Mouse (Mus musculus) hindbrain, embryonic 14.5 days (tissue): ENCODE measurements around the gene Fbxl17. TPM values are rescaled to one million over a fixed set of nuclear protein-coding genes. Genes with fewer than 3 reads are reported as not detected.

ENCODE experiments used
- ATAC-seq: fragments of 200-750 bp; cut with Nextera tagmentation; 2 replicates; pipeline ENCODE4 v1.8.0; 2017; ENCODE audit warnings: moderate number of reproducible peaks, mild to moderate bottlenecking, moderate TSS enrichment, moderate library complexity; ENCODE audit not compliant: low FRiP score
- DNase-seq: peaks from one replicate; pipeline ENCODE4 v3.0.0-alpha.2; 2015; ENCODE audit warnings: low spot score
- H3K27ac ChIP-seq: fragments of 300-500 bp; sonication (generic); 2 replicates; pipeline ENCODE4 v1.5.1; 2014; ENCODE audit warnings: mild to moderate bottlenecking, moderate library complexity
- H3K27me3 ChIP-seq: fragments of 300-500 bp; sonication (generic); 2 replicates; pipeline ENCODE4 v1.6.1; 2014; ENCODE audit warnings: mild to moderate bottlenecking, low read length, mixed read lengths; ENCODE audit not compliant: control insufficient read depth, insufficient read depth
- H3K36me3 ChIP-seq: fragments of 300-500 bp; sonication (generic); replicated peaks from 2 replicates; pipeline ENCODE4 v1.6.1; 2014; ENCODE audit not compliant: control insufficient read depth, insufficient read depth
- H3K4me1 ChIP-seq: fragments of 300-500 bp; sonication (generic); replicated peaks from 2 replicates; pipeline ENCODE4 v1.6.1; 2014; ENCODE audit warnings: antibody characterized with exemption, low read length, mixed read lengths; ENCODE audit not compliant: control insufficient read depth, insufficient read depth
- H3K4me2 ChIP-seq: fragments of 300-500 bp; sonication (generic); replicated peaks from 2 replicates; pipeline ENCODE4 v1.6.1; 2014; ENCODE audit warnings: mild to moderate bottlenecking, moderate library complexity
- H3K4me3 ChIP-seq: fragments of 300-500 bp; sonication (generic); replicated peaks from 2 replicates; pipeline ENCODE4 v1.5.1; 2014; ENCODE audit warnings: mild to moderate bottlenecking, low read length
- H3K9ac ChIP-seq: fragments of 300-500 bp; sonication (generic); 2 replicates; pipeline ENCODE4 v1.6.1; 2014
- H3K9me3 ChIP-seq: fragments of 300-500 bp; sonication (generic); 2 replicates; pipeline ENCODE4 v1.6.1; 2016; ENCODE audit warnings: low read length; ENCODE audit not compliant: control insufficient read depth
- WGBS: fragments of 180-500 bp; shearing (Covaris S2); extraction: QIAGEN DNeasy Blood & Tissue Kit; methylation state at CpG from one replicate; pipeline ENCODE4 v1.1.7; 2014; 5-methylcytosine and 5-hydroxymethylcytosine counted together
- polyA plus RNA-seq: library from polyadenylated mRNA; unstranded; fragments of >200 nt; fragmentation: Nextera tagmentation; extraction: Ambion mirVana; gene quantifications from 2 replicates; pipeline ENCODE4 v1.2.1, GENCODE M21; 2014

Fbxl17 gene
- polyA plus RNA-seq, 1 experiment from 2014 or later, result 14.5 TPM

GRCm38 (mm10) chr17:63171890-63172491, 327.8 kb downstream of the Fbxl17 start:
- H3K27me3 ChIP-seq, result no peaks in the 10 kb centered on the region
- H3K36me3 ChIP-seq, result no peaks in the 10 kb centered on the region
- H3K9ac ChIP-seq, result no peak overlapping the region
- peaks cover 32% of the 10 kb centered on the region for H3K4me1 ChIP-seq
- 16% methylated on average over 5 of the region's 5 CpGs for WGBS
- H3K4me3 ChIP-seq, result no peak overlapping the region
- ATAC-seq (no peak), DNase-seq (no peak)
- peak overlapping the region; percentile 28 for H3K27ac ChIP-seq
- no peaks in the 10 kb centered on the region for H3K9me3 ChIP-seq
- 0 out of 2 replicates have a peak overlapping the region, but pooled peaks have one; percentile 0 for H3K4me2 ChIP-seq

DNA sequence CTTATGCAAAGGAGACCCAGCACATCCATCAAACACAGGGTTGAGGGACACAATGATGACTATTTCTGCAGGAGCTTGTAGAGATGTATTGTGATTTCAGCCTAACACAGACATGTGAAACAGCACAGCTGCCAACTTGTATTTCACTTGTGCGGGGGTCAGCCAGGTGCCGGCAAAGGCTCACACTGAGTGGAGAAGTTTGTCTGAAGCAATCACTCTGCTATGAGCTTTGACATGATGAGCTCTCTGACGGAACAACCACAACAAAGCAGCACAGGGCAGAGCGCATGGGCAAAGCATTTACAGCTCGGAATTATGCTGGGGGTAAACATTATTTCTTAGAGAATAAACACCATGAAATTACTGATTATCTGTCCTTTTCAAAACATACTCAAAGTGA, 328.6 kb downstream of the Fbxl17 start:
- H3K27me3 ChIP-seq, result no peaks in the 10 kb centered on the region
- no peaks in the 10 kb centered on the region for H3K36me3 ChIP-seq
- ATAC-seq (no peak), DNase-seq (no peak)
- no peaks in the 10 kb centered on the region for H3K9me3 ChIP-seq
- no peak overlapping the region for H3K4me2 ChIP-seq
- H3K4me1 ChIP-seq, result peaks cover 29% of the 10 kb centered on the region
- no peak overlapping the region for H3K9ac ChIP-seq
- WGBS, result 32% methylated on average over 5 of the region's 5 CpGs
- no peak overlapping the region for H3K27ac ChIP-seq
- no peak overlapping the region for H3K4me3 ChIP-seq

GRCm38 (mm10) chr17:63168019-63168788, 331.6 kb downstream of the Fbxl17 start:
- Histone ChIP-seq H3K4me3 (no peak overlapping the region), H3K4me2 (no peak overlapping the region), H3K9me3 (no peaks in the 10 kb centered on the region), H3K27ac (no peak overlapping the region), H3K36me3 (no peaks in the 10 kb centered on the region), H3K9ac (no peak overlapping the region), H3K4me1 (peaks cover 21% of the 10 kb centered on the region), H3K27me3 (no peaks in the 10 kb centered on the region)
- 82% methylated on average over 5 of the region's 5 CpGs for WGBS
- ATAC-seq (no peak), DNase-seq (no peak)

DNA sequence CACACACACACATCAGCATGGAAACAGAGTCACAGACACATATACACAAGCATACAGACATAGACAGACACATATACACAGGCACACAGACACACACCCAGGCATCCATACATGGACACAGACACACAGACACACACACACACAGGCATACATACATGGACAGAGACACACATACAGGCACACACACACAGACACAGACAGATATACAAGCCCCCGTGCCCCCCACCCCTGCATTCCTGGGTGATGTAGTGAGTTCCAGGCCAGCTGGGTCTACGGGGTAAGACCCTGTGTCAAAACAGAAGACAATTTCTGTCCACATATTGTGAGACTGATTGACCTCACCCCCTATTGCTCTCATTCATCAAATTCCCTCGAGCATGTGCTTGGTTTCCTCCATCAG, 332.6 kb downstream of the Fbxl17 start:
- ATAC-seq (no peak), DNase-seq (no peak)
- Histone ChIP-seq H3K36me3 (no peaks in the 10 kb centered on the region), H3K9ac (no peak overlapping the region), H3K4me2 (no peak overlapping the region), H3K9me3 (no peaks in the 10 kb centered on the region), H3K4me3 (no peak overlapping the region), H3K27me3 (no peaks in the 10 kb centered on the region), H3K4me1 (peaks cover 12% of the 10 kb centered on the region), H3K27ac (no peak overlapping the region)
- WGBS, result 58% methylated on average over 3 of the region's 3 CpGs

DNA sequence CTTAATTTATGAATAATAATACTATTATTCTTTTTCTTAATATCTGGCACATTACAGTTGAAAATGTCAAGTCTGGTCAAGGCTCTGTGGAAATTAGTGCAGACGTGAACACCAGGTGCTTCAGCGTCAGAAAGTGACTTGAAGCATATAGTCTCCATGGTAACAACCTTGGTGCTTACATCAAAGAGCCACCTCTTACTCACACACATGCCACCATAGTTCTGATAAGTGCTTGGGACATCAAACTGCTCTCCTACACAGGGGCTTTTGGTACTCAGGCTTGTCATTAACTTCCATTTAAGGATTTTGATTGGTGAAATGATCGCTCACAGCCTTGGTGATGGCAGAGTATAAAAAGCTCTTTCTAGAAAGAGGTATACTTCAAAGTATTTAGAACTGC, 333.1 kb downstream of the Fbxl17 start:
- no peaks in the 10 kb centered on the region for H3K36me3 ChIP-seq
- H3K9ac ChIP-seq, result no peak overlapping the region
- H3K27me3 ChIP-seq, result no peaks in the 10 kb centered on the region
- DNase-seq (no peak), ATAC-seq (no peak)
- no peak overlapping the region for H3K4me3 ChIP-seq
- H3K27ac ChIP-seq, result no peak overlapping the region
- 62% methylated on average over 3 of the region's 3 CpGs for WGBS
- peaks cover 12% of the 10 kb centered on the region for H3K4me1 ChIP-seq
- H3K9me3 ChIP-seq, result no peaks in the 10 kb centered on the region
- no peak overlapping the region for H3K4me2 ChIP-seq

- no peaks in the 10 kb centered on the region for H3K9me3 ChIP-seq
- WGBS, result 54% methylated on average over 13 of the region's 13 CpGs
- no peaks in the 10 kb centered on the region for H3K27me3 ChIP-seq
- H3K36me3 ChIP-seq, result no peaks in the 10 kb centered on the region
- no peak for DNase-seq
- H3K4me2 ChIP-seq, result no peak overlapping the region
- no peak overlapping the region for H3K4me3 ChIP-seq
- no peak overlapping the region for H3K9ac ChIP-seq
- ATAC-seq, result no peak; the same call in 1 of the 2 replicates
- peaks cover 9% of the 10 kb centered on the region for H3K4me1 ChIP-seq
- H3K27ac ChIP-seq, result no peak overlapping the region
Observed at GRCm38 (mm10) chr17:63165847-63166246, 334.0 kb downstream of the Fbxl17 start.

GRCm38 (mm10) chr17:63164289-63164688, 335.5 kb downstream of the Fbxl17 start:
- Histone ChIP-seq H3K9me3 (no peaks in the 10 kb centered on the region), H3K27ac (no peak overlapping the region), H3K4me1 (peaks cover 13% of the 10 kb centered on the region), H3K36me3 (no peaks in the 10 kb centered on the region), H3K4me3 (no peak overlapping the region), H3K9ac (no peak overlapping the region), H3K4me2 (no peak overlapping the region), H3K27me3 (no peaks in the 10 kb centered on the region)
- 86% methylated on average over 1 of the region's 1 CpGs for WGBS
- ATAC-seq (no peak), DNase-seq (no peak)

DNA sequence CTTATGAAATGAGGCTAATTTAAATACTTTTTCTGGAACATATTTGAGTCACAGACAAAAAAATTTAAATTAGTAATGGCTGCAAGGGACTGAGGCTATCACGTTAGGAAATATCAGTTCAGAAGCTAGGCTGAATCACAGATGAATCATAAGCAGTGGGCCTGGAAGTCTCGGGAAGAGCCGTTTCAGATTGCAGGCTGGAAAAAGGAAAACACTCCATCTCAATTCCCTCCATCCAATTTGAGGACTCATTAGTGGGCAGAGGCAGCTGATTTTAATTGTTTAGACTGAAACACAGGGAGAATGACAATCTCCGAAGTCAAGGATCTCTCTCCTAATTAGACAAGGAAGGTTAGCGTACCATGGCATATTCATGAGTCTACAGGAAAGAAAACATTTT, 337.9 kb downstream of the Fbxl17 start:
- peaks cover 27% of the 10 kb centered on the region for H3K4me1 ChIP-seq
- no peaks in the 10 kb centered on the region for H3K36me3 ChIP-seq
- ATAC-seq, result no peak
- no peaks in the 10 kb centered on the region for H3K27me3 ChIP-seq
- no peak for DNase-seq
- H3K9ac ChIP-seq, result no peak overlapping the region
- WGBS, result 51% methylated on average over 5 of the region's 5 CpGs
- no peak overlapping the region for H3K27ac ChIP-seq
- H3K4me2 ChIP-seq, result no peak overlapping the region
- no peak overlapping the region for H3K4me3 ChIP-seq
- no peaks in the 10 kb centered on the region for H3K9me3 ChIP-seq

GRCm38 (mm10) chr17:63159196-63159595, 340.6 kb downstream of the Fbxl17 start:
- ATAC-seq (no peak), DNase-seq (no peak)
- H3K9me3 ChIP-seq, result no peaks in the 10 kb centered on the region
- no peaks in the 10 kb centered on the region for H3K27me3 ChIP-seq
- WGBS, result 52% methylated on average over 7 of the region's 7 CpGs
- no peak overlapping the region for H3K4me3 ChIP-seq
- H3K36me3 ChIP-seq, result no peaks in the 10 kb centered on the region
- no peak overlapping the region for H3K9ac ChIP-seq
- no peak overlapping the region for H3K27ac ChIP-seq
- H3K4me2 ChIP-seq, result no peak overlapping the region
- H3K4me1 ChIP-seq, result peaks cover 27% of the 10 kb centered on the region
